Mouse (Mus musculus) erythroblast, embryonic 14.5 days (primary cell): ENCODE results near the gene Fasn.

Experiments
- GATA1 ChIP-seq: IDR thresholded peaks from 2 replicates; pipeline ENCODE4 v1.6.1; 2012; ENCODE audit warnings: low read length, inconsistent platforms, mixed read lengths
- TAL1 ChIP-seq: IDR thresholded peaks from 3 replicates; pipeline ENCODE4 v1.6.1; 2012; ENCODE audit warnings: low read length, inconsistent platforms, mixed read lengths

GRCm38 (mm10) chr11:120784064-120784791 is 40.1 kb downstream of the Fasn start, which contains the start of the genes Rfng and Gps1:
- no peak for TF ChIP-seq TAL1
- TF ChIP-seq GATA1 = no peak
